Mouse (Mus musculus) G1E (cell line): ENCODE data around the gene Tctex1d2. TPM values are rescaled to one million over a fixed set of nuclear protein-coding genes. Genes with fewer than 3 reads are reported as not detected.

Source experiments
- ATAC-seq: 2 replicates; pipeline ENCODE4 v1.8.0; 2016; ENCODE audit warnings: mild to moderate bottlenecking; ENCODE audit not compliant: insufficient number of reproducible peaks, poor library complexity, low FRiP score, severe bottlenecking; ENCODE audit errors: extremely low read depth
- DNase-seq: peaks from one replicate; pipeline ENCODE4 v3.0.0; 2012; ENCODE audit warnings: low spot score
- H3K27me3 ChIP-seq: 2 replicates; pipeline ENCODE4 v1.6.1; 2012; ENCODE audit warnings: mild to moderate bottlenecking, low read length, inconsistent platforms; ENCODE audit not compliant: insufficient read depth
- H3K36me3 ChIP-seq: replicated peaks from 2 replicates; pipeline ENCODE3; 2012; ENCODE audit warnings: mild to moderate bottlenecking, inconsistent platforms
- H3K4me1 ChIP-seq: 2 replicates; pipeline ENCODE4 v1.6.1; 2012; ENCODE audit warnings: low read depth, low read length, inconsistent platforms, mixed read lengths; ENCODE audit not compliant: insufficient read depth
- H3K4me3 ChIP-seq: 2 replicates; pipeline ENCODE4 v1.5.1; 2012; ENCODE audit warnings: low read depth, mild to moderate bottlenecking, inconsistent platforms, low read length, moderate library complexity, mixed read lengths
- H3K9me3 ChIP-seq: replicated peaks from 2 replicates; pipeline ENCODE4 v1.6.1; 2012; ENCODE audit warnings: inconsistent platforms
- CTCF ChIP-seq: IDR thresholded peaks from 2 replicates; pipeline ENCODE4 v1.5.1; 2012; ENCODE audit warnings: low read depth, low read length, inconsistent platforms, mixed read lengths
- GATA1 ChIP-seq: IDR thresholded peaks from 2 replicates; pipeline ENCODE4 v1.6.1; 2012; ENCODE audit warnings: borderline replicate concordance, low read length, inconsistent platforms, mixed read lengths
- GATA2 ChIP-seq: IDR thresholded peaks from 2 replicates; pipeline ENCODE4 v1.6.1; 2012; ENCODE audit warnings: low read depth, low read length, inconsistent platforms, borderline replicate concordance
- POLR2AphosphoS5 ChIP-seq: IDR thresholded peaks from 2 replicates; pipeline ENCODE4 v1.6.1; 2012; ENCODE audit warnings: low read depth, low read length, inconsistent platforms; ENCODE audit not compliant: insufficient replicate concordance
- TAL1 ChIP-seq: conservative IDR thresholded peaks from 2 replicates; pipeline ENCODE4 v1.6.1; 2012; ENCODE audit warnings: low read depth, low read length, inconsistent platforms, mixed read lengths
- polyA plus RNA-seq: library from polyadenylated mRNA; stranded (reverse); fragments of >175 nt; gene quantifications from 2 replicates; pipeline ENCODE4 v1.2.3, GENCODE M21; 2012
- total RNA-seq, 2 experiments: library from RNA; stranded (forward) in 1 of 2; stranded (reverse) in 1 of 2; fragments of 200-1000 nt in 1 of 2; fragments of >200 nt in 1 of 2; fragmentation: Nextera tagmentation in 1 of 2; gene quantifications; 2 replicates each; pipeline ENCODE4 v1.2.3; 2014 to 2017

Tctex1d2 gene
- total and polyA plus RNA-seq, 3 experiments: 0.39 to 35.2 (median 10.8) TPM

DNA sequence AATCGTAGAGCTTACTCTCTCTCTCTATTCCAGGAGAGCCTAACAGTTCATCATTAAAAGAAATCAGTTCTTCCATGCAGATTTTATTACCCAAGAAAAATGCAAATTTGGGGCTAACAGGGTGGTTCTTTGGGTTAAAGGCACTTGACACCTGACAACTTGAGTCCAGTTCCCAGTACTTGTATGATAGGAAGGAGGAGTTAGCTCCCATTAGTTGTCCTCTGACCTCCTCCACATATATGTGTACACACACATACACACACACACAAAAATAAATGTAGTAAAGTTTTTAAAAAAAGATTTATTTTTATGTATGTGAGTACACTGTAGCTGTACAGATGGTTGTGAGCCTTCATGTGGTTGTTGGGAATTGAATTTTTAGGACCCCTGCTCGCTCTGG, 30.6 kb downstream of the Tctex1d2 start:
- Histone ChIP-seq H3K9me3 (no peaks in the 10 kb centered on the region), H3K36me3 (peaks cover 70% of the 10 kb centered on the region), H3K27me3 (no peaks in the 10 kb centered on the region), H3K4me3 (no peak overlapping the region; the same call in 1 of the 2 replicates), H3K4me1 (peaks cover 70% of the 10 kb centered on the region)
- DNase-seq (no peak), ATAC-seq (no peak)
- TF ChIP-seq GATA1: no peak
- TF ChIP-seq CTCF: no peak
- TF ChIP-seq GATA2: no peak
- TF ChIP-seq POLR2AphosphoS5: no peak
- TF ChIP-seq TAL1: no peak

DNA sequence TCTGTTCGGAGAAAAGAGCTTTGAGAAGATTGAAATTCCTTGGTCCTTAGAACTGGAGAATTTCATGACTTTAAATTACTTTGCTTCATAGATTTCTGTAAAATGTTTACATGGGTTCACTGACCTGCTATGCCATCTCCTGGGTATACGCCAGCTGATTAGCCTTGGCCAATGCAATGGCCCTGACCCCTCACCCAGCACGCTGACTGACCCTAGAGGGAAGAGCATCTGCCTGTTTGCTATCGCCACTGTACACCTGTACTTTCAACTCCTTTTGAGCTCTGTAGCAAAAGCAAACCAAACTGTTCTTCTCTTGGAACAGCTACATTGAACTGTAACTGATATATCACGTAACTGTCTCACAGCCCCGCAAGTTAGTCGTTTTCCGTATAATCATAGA, 33.6 kb downstream of the Tctex1d2 start:
- peaks cover 68% of the 10 kb centered on the region for H3K4me1 ChIP-seq
- H3K4me3 ChIP-seq: no peak overlapping the region
- H3K27me3 ChIP-seq: no peaks in the 10 kb centered on the region
- H3K36me3 ChIP-seq: peaks cover 69% of the 10 kb centered on the region
- DNase-seq (no peak), ATAC-seq (no peak)
- TF ChIP-seq CTCF (no peak), GATA1 (no peak), POLR2AphosphoS5 (no peak)
- H3K9me3 ChIP-seq: no peaks in the 10 kb centered on the region

DNA sequence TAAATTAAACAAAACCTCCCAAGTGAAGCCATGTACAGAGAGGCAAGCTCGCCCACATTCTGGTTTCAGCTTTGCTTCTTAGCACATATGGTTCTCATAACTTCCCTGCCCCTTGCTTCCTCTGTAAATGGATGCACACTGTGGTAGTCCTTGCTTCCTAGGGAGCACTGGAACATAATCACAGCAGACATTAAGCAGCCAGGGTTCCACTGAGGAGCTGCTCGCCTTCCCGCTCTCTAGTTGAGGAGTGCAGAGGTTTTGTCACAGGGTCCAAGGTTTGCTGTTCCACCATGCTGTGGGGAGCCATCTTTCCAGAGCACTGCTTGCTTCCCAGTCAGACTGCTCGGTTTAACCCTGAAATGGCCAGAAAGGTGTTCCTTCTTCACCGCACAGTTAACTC, 35.1 kb downstream of the Tctex1d2 start:
- Histone ChIP-seq H3K9me3 (no peaks in the 10 kb centered on the region), H3K4me3 (no peak overlapping the region), H3K36me3 (peaks cover 80% of the 10 kb centered on the region), H3K27me3 (no peaks in the 10 kb centered on the region), H3K4me1 (peaks cover 57% of the 10 kb centered on the region)
- ATAC-seq (no peak), DNase-seq (no peak)
- TF ChIP-seq TAL1: no peak
- no peak for TF ChIP-seq CTCF
- TF ChIP-seq POLR2AphosphoS5: no peak
- no peak for TF ChIP-seq GATA2
- no peak for TF ChIP-seq GATA1

DNA sequence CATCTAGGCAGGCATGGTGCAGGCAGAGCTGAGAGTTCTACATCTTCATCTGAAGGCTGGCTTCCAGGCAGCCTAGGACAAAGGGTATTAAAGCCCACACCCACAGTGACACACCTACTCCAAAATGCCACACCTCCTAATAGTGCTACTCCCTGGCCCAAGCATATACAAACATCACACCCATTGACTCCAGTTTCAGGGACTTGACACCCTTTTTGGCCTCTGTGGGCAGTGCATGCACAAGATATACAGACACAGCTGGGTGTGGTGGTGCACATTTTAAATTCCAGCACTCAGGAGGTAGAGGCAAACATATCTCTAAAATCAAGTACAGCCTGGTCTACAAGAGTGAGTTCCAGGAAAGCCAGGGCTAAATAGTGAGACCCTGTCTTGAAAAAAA, 36.6 kb downstream of the Tctex1d2 start:
- H3K4me1 ChIP-seq: peaks cover 43% of the 10 kb centered on the region
- no peak for ATAC-seq
- DNase-seq: no peak
- H3K9me3 ChIP-seq: no peaks in the 10 kb centered on the region
- H3K27me3 ChIP-seq: no peaks in the 10 kb centered on the region
- TF ChIP-seq TAL1: no peak
- TF ChIP-seq GATA2: no peak
- no peak for TF ChIP-seq POLR2AphosphoS5
- no peak for TF ChIP-seq GATA1
- no peak for TF ChIP-seq CTCF
- peaks cover 85% of the 10 kb centered on the region for H3K36me3 ChIP-seq
- H3K4me3 ChIP-seq: no peak overlapping the region

DNA sequence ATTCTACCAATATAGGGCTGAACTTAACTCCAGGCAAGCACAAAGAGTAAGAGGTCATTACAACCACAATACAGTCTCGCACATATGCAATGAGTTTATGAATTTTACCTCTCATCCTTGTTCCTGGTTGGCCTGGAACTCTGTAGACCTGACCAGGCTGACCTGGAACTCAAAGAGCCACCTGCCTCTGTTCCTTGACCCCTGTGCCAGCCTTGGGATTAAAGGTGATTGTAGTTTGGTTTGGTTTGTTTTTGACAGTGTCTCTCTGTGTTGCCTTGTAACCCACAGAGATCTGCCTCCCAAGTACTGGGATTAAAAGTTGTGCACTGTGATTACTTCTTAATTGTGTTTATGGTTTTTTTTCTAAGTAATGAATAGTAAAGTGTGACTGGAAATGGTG, 37.3 kb downstream of the Tctex1d2 start:
- Histone ChIP-seq H3K27me3 (no peaks in the 10 kb centered on the region), H3K4me1 (peaks cover 36% of the 10 kb centered on the region), H3K9me3 (no peaks in the 10 kb centered on the region), H3K36me3 (peaks cover 83% of the 10 kb centered on the region), H3K4me3 (no peak overlapping the region)
- ATAC-seq (no peak), DNase-seq (no peak)
- TF ChIP-seq GATA1 (no peak), POLR2AphosphoS5 (no peak), GATA2 (no peak), TAL1 (no peak), CTCF (no peak)

DNA sequence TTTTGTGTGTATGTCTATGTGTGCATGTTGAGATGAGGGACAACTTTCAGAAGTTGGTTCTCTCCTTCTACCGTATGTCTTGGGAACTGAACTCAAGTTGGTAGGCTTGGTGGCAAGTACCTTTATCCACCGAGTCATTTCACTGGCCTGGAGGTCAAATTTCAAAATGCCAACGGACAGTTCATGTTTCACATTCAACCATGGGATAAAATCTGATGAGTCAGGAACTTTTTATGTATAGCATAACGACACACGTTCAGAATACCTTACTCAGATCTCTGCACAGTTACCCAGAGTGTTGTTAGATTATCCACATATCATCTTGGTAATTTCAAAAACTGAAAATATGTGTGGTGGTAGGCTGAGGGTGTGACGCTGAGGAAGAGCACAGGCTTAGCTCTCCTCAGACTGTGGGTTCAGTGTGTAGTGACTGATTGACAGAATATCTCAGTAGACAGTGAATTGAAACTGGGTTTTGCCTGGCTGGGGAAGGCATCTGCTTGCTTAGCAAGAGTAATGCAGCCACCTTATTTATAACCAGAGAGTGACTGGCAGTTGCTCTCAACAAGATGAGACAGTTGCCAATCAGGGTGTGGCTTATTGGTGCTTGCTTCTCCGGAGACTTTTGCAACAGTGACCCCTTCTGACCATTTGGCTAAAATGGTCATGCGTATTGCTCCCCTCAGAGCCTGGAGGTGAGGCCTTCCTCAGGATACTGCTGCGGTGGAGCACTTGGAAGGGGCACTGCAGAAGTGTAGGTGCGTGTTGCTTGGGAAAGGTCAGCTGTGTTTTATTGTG, 38.3 kb downstream of the Tctex1d2 start:
- peak; percentile 52 for DNase-seq
- no peaks in the 10 kb centered on the region for H3K27me3 ChIP-seq
- peak; percentile 60 for ATAC-seq
- peaks cover 83% of the 10 kb centered on the region for H3K36me3 ChIP-seq
- no peak overlapping the region for H3K4me3 ChIP-seq
- H3K4me1 ChIP-seq: peaks cover 38% of the 10 kb centered on the region
- TF ChIP-seq TAL1 (no peak), CTCF (peak; percentile 33)
- no peaks in the 10 kb centered on the region for H3K9me3 ChIP-seq

DNA sequence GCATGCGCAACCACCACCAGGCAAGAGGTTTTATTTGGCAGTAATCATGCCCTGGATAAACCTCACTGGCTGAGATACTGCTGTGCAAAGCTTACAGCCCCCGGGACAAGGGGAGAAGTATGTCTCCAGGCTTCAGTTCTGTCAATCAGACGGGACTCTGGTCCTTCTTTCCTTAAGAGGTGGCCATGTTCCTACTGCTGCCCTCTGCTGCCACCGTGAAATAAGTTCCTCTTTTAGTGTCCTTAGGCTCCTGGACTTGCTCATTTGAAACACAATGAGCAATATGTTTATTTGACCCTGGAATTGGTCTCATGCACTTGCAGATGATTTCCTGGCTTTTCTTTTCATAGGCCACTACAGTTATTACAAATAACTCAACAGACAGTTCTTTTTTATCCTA, 41.0 kb downstream of the Tctex1d2 start:
- DNase-seq (no peak), ATAC-seq (no peak)
- Histone ChIP-seq H3K4me3 (no peak overlapping the region), H3K27me3 (no peaks in the 10 kb centered on the region), H3K36me3 (peaks cover 80% of the 10 kb centered on the region), H3K9me3 (no peaks in the 10 kb centered on the region), H3K4me1 (peaks cover 36% of the 10 kb centered on the region)
- TF ChIP-seq POLR2AphosphoS5: no peak
- no peak for TF ChIP-seq GATA1
- no peak for TF ChIP-seq CTCF
- TF ChIP-seq TAL1: no peak
- no peak for TF ChIP-seq GATA2
